Mouse (Mus musculus): ENCODE measurements around the gene Ubl4b. TPM values are rescaled to one million over a fixed set of nuclear protein-coding genes. Genes with fewer than 3 reads are reported as not detected.

Ubl4b gene
- polyA plus RNA-seq, 1 experiment, result not detected

- Histone ChIP-seq H3K36me3 (ENCODE audit: control insufficient read depth, insufficient read depth, low read length) (no peaks in the 10 kb centered on the region), H3K4me3 (ENCODE audit: low read depth, low read length) (peak overlapping the region; percentile 40), H3K27ac (ENCODE audit: insufficient read depth, low read depth, low read length) (no peak overlapping the region), H3K4me1 (ENCODE audit: control insufficient read depth, insufficient read depth, insufficient read length, low read length) (peaks cover 5% of the 10 kb centered on the region), H3K27me3 (ENCODE audit: control insufficient read depth, insufficient read depth, low read length) (peaks cover 53% of the 10 kb centered on the region)
- TF ChIP-seq POLR2A (IDR thresholded peaks at IDR 0.05; ENCODE audit: low read depth, low read length), result no peak
- TF ChIP-seq CTCF (IDR thresholded peaks at IDR 0.05; ENCODE audit: extremely low read depth, insufficient read length, insufficient replicate concordance, low read depth, low read length), result no peak
- WGBS, result 6% methylated on average over 18 of the region's 18 CpGs
Measured at GRCm38 (mm10) chr3:107582130-107582874, 27.4 kb upstream of the Ubl4b start.

GRCm38 (mm10) chr3:107581103-107582010 is 26.5 kb upstream of the Ubl4b start:
- WGBS, result 11% methylated on average over 15 of the region's 15 CpGs
- H3K27ac ChIP-seq (ENCODE audit: insufficient read depth, low read depth, low read length), result no peak overlapping the region
- peaks cover 5% of the 10 kb centered on the region for H3K4me1 ChIP-seq (ENCODE audit: control insufficient read depth, insufficient read depth, insufficient read length, low read length)
- H3K36me3 ChIP-seq (ENCODE audit: control insufficient read depth, insufficient read depth, low read length), result no peaks in the 10 kb centered on the region
- H3K27me3 ChIP-seq (ENCODE audit: control insufficient read depth, insufficient read depth, low read length), result peaks cover 53% of the 10 kb centered on the region
- TF ChIP-seq POLR2A (IDR thresholded peaks at IDR 0.05; ENCODE audit: low read depth, low read length) (no peak), CTCF (IDR thresholded peaks at IDR 0.05; ENCODE audit: extremely low read depth, insufficient read length, insufficient replicate concordance, low read depth, low read length) (no peak)
- no peak overlapping the region for H3K4me3 ChIP-seq (ENCODE audit: low read depth, low read length)

GRCm38 (mm10) chr3:107579466-107579865 is 24.6 kb upstream of the Ubl4b start:
- no peak overlapping the region for H3K4me3 ChIP-seq (ENCODE audit: low read depth, low read length)
- peaks cover 41% of the 10 kb centered on the region for H3K27me3 ChIP-seq (ENCODE audit: control insufficient read depth, insufficient read depth, low read length)
- H3K36me3 ChIP-seq (ENCODE audit: control insufficient read depth, insufficient read depth, low read length), result no peaks in the 10 kb centered on the region
- TF ChIP-seq CTCF (IDR thresholded peaks at IDR 0.05; ENCODE audit: extremely low read depth, insufficient read length, insufficient replicate concordance, low read depth, low read length) (peak; percentile 64; the same call in 1 of the 2 replicates), POLR2A (IDR thresholded peaks at IDR 0.05; ENCODE audit: low read depth, low read length) (no peak)
- H3K4me1 ChIP-seq (ENCODE audit: control insufficient read depth, insufficient read depth, insufficient read length, low read length), result peaks cover 5% of the 10 kb centered on the region
- 9% methylated on average over 4 of the region's 4 CpGs for WGBS
- no peak overlapping the region for H3K27ac ChIP-seq (ENCODE audit: insufficient read depth, low read depth, low read length)

- 42% methylated on average over 3 of the region's 3 CpGs for WGBS
- Histone ChIP-seq H3K27ac (ENCODE audit: insufficient read depth, low read depth, low read length) (no peak overlapping the region), H3K36me3 (ENCODE audit: control insufficient read depth, insufficient read depth, low read length) (no peaks in the 10 kb centered on the region), H3K27me3 (ENCODE audit: control insufficient read depth, insufficient read depth, low read length) (peaks cover 26% of the 10 kb centered on the region), H3K4me3 (ENCODE audit: low read depth, low read length) (no peak overlapping the region), H3K4me1 (ENCODE audit: control insufficient read depth, insufficient read depth, insufficient read length, low read length) (peaks cover 2% of the 10 kb centered on the region)
- TF ChIP-seq CTCF (IDR thresholded peaks at IDR 0.05; ENCODE audit: extremely low read depth, insufficient read length, insufficient replicate concordance, low read depth, low read length), result no peak
- TF ChIP-seq POLR2A (IDR thresholded peaks at IDR 0.05; ENCODE audit: low read depth, low read length), result no peak
Measured at GRCm38 (mm10) chr3:107577810-107578390, 23.0 kb upstream of the Ubl4b start.

- peaks cover 21% of the 10 kb centered on the region for H3K27me3 ChIP-seq (ENCODE audit: control insufficient read depth, insufficient read depth, low read length)
- no peaks in the 10 kb centered on the region for H3K36me3 ChIP-seq (ENCODE audit: control insufficient read depth, insufficient read depth, low read length)
- TF ChIP-seq POLR2A (IDR thresholded peaks at IDR 0.05; ENCODE audit: low read depth, low read length) (no peak), CTCF (IDR thresholded peaks at IDR 0.05; ENCODE audit: extremely low read depth, insufficient read length, insufficient replicate concordance, low read depth, low read length) (no peak)
- H3K4me3 ChIP-seq (ENCODE audit: low read depth, low read length), result no peak overlapping the region
- 78% methylated on average over 3 of the region's 3 CpGs for WGBS
- H3K27ac ChIP-seq (ENCODE audit: insufficient read depth, low read depth, low read length), result no peak overlapping the region
- H3K4me1 ChIP-seq (ENCODE audit: control insufficient read depth, insufficient read depth, insufficient read length, low read length), result peaks cover 2% of the 10 kb centered on the region
Measured at GRCm38 (mm10) chr3:107576807-107577206, 21.9 kb upstream of the Ubl4b start.

GRCm38 (mm10) chr3:107571205-107571604 is 16.3 kb upstream of the Ubl4b start:
- Histone ChIP-seq H3K4me3 (ENCODE audit: low read depth, low read length) (no peak overlapping the region), H3K27ac (ENCODE audit: insufficient read depth, low read depth, low read length) (no peak overlapping the region), H3K4me1 (ENCODE audit: control insufficient read depth, insufficient read depth, insufficient read length, low read length) (peaks cover 5% of the 10 kb centered on the region; the same call in 1 of the 2 replicates), H3K36me3 (ENCODE audit: control insufficient read depth, insufficient read depth, low read length) (no peaks in the 10 kb centered on the region), H3K27me3 (ENCODE audit: control insufficient read depth, insufficient read depth, low read length) (no peaks in the 10 kb centered on the region; the same call in 1 of the 2 replicates)
- TF ChIP-seq CTCF (IDR thresholded peaks at IDR 0.05; ENCODE audit: extremely low read depth, insufficient read length, insufficient replicate concordance, low read depth, low read length) (peak; percentile 17; the same call in 1 of the 2 replicates), POLR2A (IDR thresholded peaks at IDR 0.05; ENCODE audit: low read depth, low read length) (no peak)
- WGBS, result 47% methylated on average over 2 of the region's 2 CpGs
